Mouse (Mus musculus) hindbrain, postnatal 0 days (tissue): ENCODE measurements around the gene Frmd7. TPM values are rescaled to one million over a fixed set of nuclear protein-coding genes. Genes with fewer than 3 reads are reported as not detected.

Source experiments
- ATAC-seq: fragments of 200-750 bp; cut with Nextera tagmentation; 2 replicates; pipeline ENCODE4 v1.8.0; 2017; ENCODE audit warnings: mild to moderate bottlenecking, moderate TSS enrichment, moderate library complexity
- DNase-seq: peaks from one replicate; pipeline ENCODE4 v3.0.0-alpha.2; 2015; ENCODE audit warnings: low spot score
- H3K27ac ChIP-seq: fragments of 300-500 bp; sonication (generic); 2 replicates; pipeline ENCODE4 v1.5.1; 2014; ENCODE audit warnings: mild to moderate bottlenecking
- H3K27me3 ChIP-seq: fragments of 300-500 bp; sonication (generic); 2 replicates; pipeline ENCODE4 v1.6.1; 2014; ENCODE audit warnings: low read length, mixed read lengths; ENCODE audit not compliant: insufficient read depth
- H3K36me3 ChIP-seq: fragments of 300-500 bp; sonication (generic); 2 replicates; pipeline ENCODE4 v1.6.1; 2014; ENCODE audit warnings: low read length, mixed read lengths; ENCODE audit not compliant: insufficient read depth
- H3K4me1 ChIP-seq: fragments of 300-500 bp; sonication (generic); 2 replicates; pipeline ENCODE4 v1.6.1; 2014; ENCODE audit warnings: antibody characterized with exemption, low read length, mixed read lengths; ENCODE audit not compliant: insufficient read depth
- H3K4me2 ChIP-seq: fragments of 300-500 bp; sonication (generic); 2 replicates; pipeline ENCODE4 v1.6.1; 2014; ENCODE audit warnings: low read depth, mild to moderate bottlenecking, low read length, moderate library complexity, mixed read lengths
- H3K4me3 ChIP-seq: fragments of 300-500 bp; sonication (generic); 2 replicates; pipeline ENCODE4 v1.5.1; 2014; ENCODE audit warnings: low read length
- H3K9ac ChIP-seq: fragments of 300-500 bp; sonication (generic); replicated peaks from 2 replicates; pipeline ENCODE4 v1.6.1; 2014; ENCODE audit warnings: mild to moderate bottlenecking, low read length, moderate library complexity, mixed read lengths
- H3K9me3 ChIP-seq: fragments of 300-500 bp; sonication (generic); 2 replicates; pipeline ENCODE4 v1.6.1; 2016; ENCODE audit warnings: low read length, mixed read lengths
- CTCF ChIP-seq: IDR thresholded peaks from 2 replicates; pipeline ENCODE4 v1.5.1; 2016; ENCODE audit warnings: antibody characterized with exemption, control low read depth, low read depth
- whole genome bisulfite sequencing: fragments of 180-500 bp; shearing (Covaris S2); extraction: QIAGEN DNeasy Blood & Tissue Kit; methylation state at CpG from one replicate; pipeline ENCODE4 v1.1.7; 2014; 5-methylcytosine and 5-hydroxymethylcytosine counted together
- polyA plus RNA-seq: library from polyadenylated mRNA; unstranded; fragments of >200 nt; fragmentation: Nextera tagmentation; extraction: Ambion mirVana; gene quantifications from 2 replicates; pipeline ENCODE4 v1.2.1, GENCODE M21; 2015
- total RNA-seq: library from RNA; depleted of rRNA; stranded (reverse); fragments of >200 nt; gene quantifications from 2 replicates; pipeline ENCODE4 v1.2.3, GENCODE M21; 2014

Frmd7 gene
- total and polyA plus RNA-seq, 2 experiments from 2014 or later, result 0.36 to 0.52 TPM

- Histone ChIP-seq H3K4me3 (no peak overlapping the region), H3K9ac (no peak overlapping the region), H3K9me3 (no peaks in the 10 kb centered on the region), H3K4me1 (no peaks in the 10 kb centered on the region), H3K36me3 (no peaks in the 10 kb centered on the region), H3K27me3 (no peaks in the 10 kb centered on the region), H3K4me2 (no peak overlapping the region), H3K27ac (no peak overlapping the region)
- no peak for ATAC-seq
- TF ChIP-seq CTCF, result no peak
- no peak for DNase-seq
- WGBS, result 76% methylated on average over 10 of the region's 10 CpGs
These were observed 15.5 kb downstream of the Frmd7 start for GRCm38 (mm10) chrX:50926893-50927545.

GRCm38 (mm10) chrX:50924629-50925364, 17.7 kb downstream of the Frmd7 start:
- no peaks in the 10 kb centered on the region for H3K27me3 ChIP-seq
- H3K4me1 ChIP-seq, result no peaks in the 10 kb centered on the region
- H3K4me3 ChIP-seq, result no peak overlapping the region
- no peaks in the 10 kb centered on the region for H3K36me3 ChIP-seq
- no peaks in the 10 kb centered on the region for H3K9me3 ChIP-seq
- no peak overlapping the region for H3K9ac ChIP-seq
- DNase-seq (peak; percentile 40), ATAC-seq (no peak)
- WGBS, result 43% methylated on average over 18 of the region's 18 CpGs
- H3K4me2 ChIP-seq, result no peak overlapping the region
- no peak overlapping the region for H3K27ac ChIP-seq
- TF ChIP-seq CTCF, result peak; percentile 42; the same call in 1 of the 2 replicates

- 61% methylated on average over 3 of the region's 3 CpGs for WGBS
These were observed 23.8 kb downstream of the Frmd7 start for GRCm38 (mm10) chrX:50918754-50919153.

GRCm38 (mm10) chrX:50917389-50917788, 25.1 kb downstream of the Frmd7 start:
- TF ChIP-seq CTCF, result no peak
- 58% methylated on average over 3 of the region's 3 CpGs for WGBS

More at GRCm38 (mm10) chrX:50918754-50919153, 23.8 kb downstream of the Frmd7 start:
- Histone ChIP-seq H3K9ac (no peak overlapping the region), H3K4me1 (no peaks in the 10 kb centered on the region), H3K27me3 (no peaks in the 10 kb centered on the region), H3K36me3 (no peaks in the 10 kb centered on the region), H3K9me3 (no peaks in the 10 kb centered on the region), H3K4me3 (no peak overlapping the region), H3K27ac (no peak overlapping the region), H3K4me2 (no peak overlapping the region)
- ATAC-seq (no peak), DNase-seq (no peak)
- TF ChIP-seq CTCF, result no peak

GRCm38 (mm10) chrX:50909915-50910314, 32.6 kb downstream of the Frmd7 start:
- H3K9ac ChIP-seq, result no peak overlapping the region
- no peaks in the 10 kb centered on the region for H3K4me1 ChIP-seq
- no peak overlapping the region for H3K4me2 ChIP-seq
- no peaks in the 10 kb centered on the region for H3K27me3 ChIP-seq
- no peak overlapping the region for H3K27ac ChIP-seq
- no peaks in the 10 kb centered on the region for H3K36me3 ChIP-seq
- ATAC-seq (no peak), DNase-seq (no peak)
- WGBS, result 72% methylated on average over 5 of the region's 5 CpGs
- no peak overlapping the region for H3K4me3 ChIP-seq
- no peak for TF ChIP-seq CTCF
- no peaks in the 10 kb centered on the region for H3K9me3 ChIP-seq

More at GRCm38 (mm10) chrX:50917389-50917788, 25.1 kb downstream of the Frmd7 start:
- ATAC-seq, result no peak
- H3K4me1 ChIP-seq, result no peaks in the 10 kb centered on the region
- no peak overlapping the region for H3K9ac ChIP-seq
- DNase-seq, result no peak
- H3K4me3 ChIP-seq, result no peak overlapping the region
- H3K36me3 ChIP-seq, result no peaks in the 10 kb centered on the region
- no peaks in the 10 kb centered on the region for H3K27me3 ChIP-seq
- no peak overlapping the region for H3K27ac ChIP-seq
- no peak overlapping the region for H3K4me2 ChIP-seq
- no peaks in the 10 kb centered on the region for H3K9me3 ChIP-seq

- Histone ChIP-seq H3K9me3 (no peaks in the 10 kb centered on the region), H3K9ac (no peak overlapping the region), H3K27me3 (no peaks in the 10 kb centered on the region), H3K36me3 (no peaks in the 10 kb centered on the region), H3K4me1 (no peaks in the 10 kb centered on the region), H3K4me2 (no peak overlapping the region), H3K4me3 (no peak overlapping the region), H3K27ac (no peak overlapping the region)
- ATAC-seq (no peak), DNase-seq (no peak)
- TF ChIP-seq CTCF, result no peak
- WGBS, result 83% methylated on average over 3 of the region's 3 CpGs
These were observed 39.0 kb downstream of the Frmd7 start for GRCm38 (mm10) chrX:50903497-50903896.

GRCm38 (mm10) chrX:50887999-50888398, 54.5 kb downstream of the Frmd7 start:
- 0 out of 2 replicates have a peak, but pooled peaks have one; percentile 20 for TF ChIP-seq CTCF
- ATAC-seq (no peak), DNase-seq (no peak)
- Histone ChIP-seq H3K27me3 (no peaks in the 10 kb centered on the region), H3K9ac (no peak overlapping the region), H3K4me1 (no peaks in the 10 kb centered on the region), H3K4me2 (no peak overlapping the region), H3K9me3 (no peaks in the 10 kb centered on the region), H3K4me3 (no peak overlapping the region), H3K27ac (no peak overlapping the region), H3K36me3 (no peaks in the 10 kb centered on the region)
- 65% methylated on average over 2 of the region's 2 CpGs for WGBS
